Mouse (Mus musculus): ENCODE data around the gene Golgb1. TPM values are rescaled to one million over a fixed set of nuclear protein-coding genes. Genes with fewer than 3 reads are reported as not detected.

Golgb1 gene
- polyA plus RNA-seq, 1 experiment from 2014 or later = 100 TPM

DNA sequence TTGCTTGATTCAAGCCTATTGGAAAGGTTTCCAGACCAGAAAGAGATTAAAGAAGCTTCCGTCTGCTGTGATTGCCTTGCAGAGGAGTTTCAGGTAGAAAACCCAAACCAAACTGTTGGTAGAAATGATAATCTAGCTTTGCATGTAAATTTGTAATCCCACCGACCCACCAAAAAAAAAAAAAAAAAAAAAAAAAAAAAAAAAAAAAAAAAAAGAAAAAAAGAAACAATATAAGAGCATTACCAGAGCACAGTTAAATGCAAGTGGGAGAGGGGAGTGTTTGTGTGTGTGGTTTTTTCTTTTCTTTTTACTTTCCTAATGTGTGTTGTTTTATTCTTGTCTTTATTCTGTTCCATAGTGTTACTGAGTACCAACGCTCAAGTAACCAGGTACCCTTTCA lies 23.7 kb upstream of the Golgb1 start:
- TF ChIP-seq CTCF (IDR thresholded peaks at IDR 0.05; ENCODE audit: low read depth) (no peak), EP300 (optimal IDR thresholded peaks at IDR 0.05) (no peak)
- Histone ChIP-seq H3K9me3 (ENCODE audit: control insufficient read depth, low read length) (no peaks in the 10 kb centered on the region), H3K4me2 (replicated peaks; ENCODE audit: low read depth) (no peak overlapping the region), H3K27me3 (ENCODE audit: control insufficient read depth, insufficient read depth, low read length) (no peaks in the 10 kb centered on the region), H3K4me1 (replicated peaks; ENCODE audit: control insufficient read depth, insufficient read depth) (no peaks in the 10 kb centered on the region), H3K36me3 (ENCODE audit: control insufficient read depth, insufficient read depth, low read length) (peaks cover under 1% of the 10 kb centered on the region; the same call in 1 of the 2 replicates), H3K4me3 (ENCODE audit: low read depth, low read length) (no peak overlapping the region), H3K9ac (ENCODE audit: low read length) (no peak overlapping the region), H3K27ac (replicated peaks) (no peak overlapping the region)
- no peak for ATAC-seq (ENCODE audit: low FRiP score, low TSS enrichment)
- 96% methylated on average over 3 of the region's 3 CpGs for WGBS
- no peak for DNase-seq (ENCODE audit: low spot score)

DNA sequence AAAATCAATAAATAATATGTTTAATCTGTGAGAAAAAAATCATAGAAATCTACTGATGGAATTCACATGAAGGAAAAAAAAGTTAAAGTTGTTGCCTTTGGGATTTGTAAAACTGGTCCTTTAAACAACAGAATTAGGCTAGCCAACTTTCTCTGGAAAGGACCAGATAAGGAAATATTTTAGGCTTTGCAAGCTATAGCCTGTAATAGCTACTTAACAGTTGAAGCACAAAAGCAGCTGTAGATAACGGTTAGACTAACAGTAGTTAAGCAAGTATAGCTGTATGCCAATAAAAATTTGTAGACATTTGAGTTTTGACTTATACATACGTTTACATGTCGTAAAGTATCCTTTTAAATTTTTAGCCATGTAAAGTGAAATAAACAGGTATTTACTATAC lies 11.4 kb upstream of the Golgb1 start:
- TF ChIP-seq EP300 (optimal IDR thresholded peaks at IDR 0.05) (no peak), CTCF (IDR thresholded peaks at IDR 0.05; ENCODE audit: low read depth) (no peak)
- no peaks in the 10 kb centered on the region; the same call in 1 of the 2 replicates for H3K36me3 ChIP-seq (ENCODE audit: control insufficient read depth, insufficient read depth, low read length)
- no peak overlapping the region for H3K4me2 ChIP-seq (replicated peaks; ENCODE audit: low read depth)
- no peak overlapping the region for H3K4me3 ChIP-seq (ENCODE audit: low read depth, low read length)
- ATAC-seq (ENCODE audit: low FRiP score, low TSS enrichment) (no peak), DNase-seq (ENCODE audit: low spot score) (no peak)
- no peaks in the 10 kb centered on the region for H3K27me3 ChIP-seq (ENCODE audit: control insufficient read depth, insufficient read depth, low read length)
- no peaks in the 10 kb centered on the region for H3K4me1 ChIP-seq (replicated peaks; ENCODE audit: control insufficient read depth, insufficient read depth)
- WGBS = 85% methylated on average over 3 of the region's 3 CpGs
- no peaks in the 10 kb centered on the region for H3K9me3 ChIP-seq (ENCODE audit: control insufficient read depth, low read length)
- H3K27ac ChIP-seq (replicated peaks) = no peak overlapping the region
- H3K9ac ChIP-seq (ENCODE audit: low read length) = no peak overlapping the region

DNA sequence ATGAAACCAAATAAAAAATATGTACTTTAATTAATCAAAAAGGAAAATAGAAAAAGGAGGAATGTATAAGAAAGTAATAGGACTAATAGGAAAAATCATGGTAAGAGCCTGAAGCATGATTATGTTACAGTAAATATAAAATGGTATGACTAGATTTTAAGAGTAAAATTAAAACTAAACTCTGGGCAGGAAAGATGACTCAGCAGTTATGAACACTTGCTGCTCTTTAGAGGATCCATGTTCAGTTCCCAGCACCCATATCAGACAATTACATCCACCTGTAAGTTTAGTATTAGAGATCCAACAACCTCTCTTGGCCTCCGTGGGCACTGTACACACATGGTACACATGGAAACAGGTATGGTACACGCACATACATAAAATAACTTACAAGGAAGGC lies 5.5 kb upstream of the Golgb1 start:
- Histone ChIP-seq H3K27ac (replicated peaks) (no peak overlapping the region), H3K27me3 (ENCODE audit: control insufficient read depth, insufficient read depth, low read length) (no peaks in the 10 kb centered on the region), H3K9ac (ENCODE audit: low read length) (no peak overlapping the region), H3K4me3 (ENCODE audit: low read depth, low read length) (no peak overlapping the region), H3K4me1 (replicated peaks; ENCODE audit: control insufficient read depth, insufficient read depth) (no peaks in the 10 kb centered on the region), H3K36me3 (ENCODE audit: control insufficient read depth, insufficient read depth, low read length) (peaks cover 2% of the 10 kb centered on the region; the same call in 1 of the 2 replicates), H3K9me3 (ENCODE audit: control insufficient read depth, low read length) (no peaks in the 10 kb centered on the region), H3K4me2 (replicated peaks; ENCODE audit: low read depth) (no peak overlapping the region)
- DNase-seq (ENCODE audit: low spot score) = no peak
- WGBS = 92% methylated on average over 2 of the region's 2 CpGs
- no peak for TF ChIP-seq EP300 (optimal IDR thresholded peaks at IDR 0.05)
- no peak for TF ChIP-seq CTCF (IDR thresholded peaks at IDR 0.05; ENCODE audit: low read depth)
- no peak for ATAC-seq (ENCODE audit: low FRiP score, low TSS enrichment)

DNA sequence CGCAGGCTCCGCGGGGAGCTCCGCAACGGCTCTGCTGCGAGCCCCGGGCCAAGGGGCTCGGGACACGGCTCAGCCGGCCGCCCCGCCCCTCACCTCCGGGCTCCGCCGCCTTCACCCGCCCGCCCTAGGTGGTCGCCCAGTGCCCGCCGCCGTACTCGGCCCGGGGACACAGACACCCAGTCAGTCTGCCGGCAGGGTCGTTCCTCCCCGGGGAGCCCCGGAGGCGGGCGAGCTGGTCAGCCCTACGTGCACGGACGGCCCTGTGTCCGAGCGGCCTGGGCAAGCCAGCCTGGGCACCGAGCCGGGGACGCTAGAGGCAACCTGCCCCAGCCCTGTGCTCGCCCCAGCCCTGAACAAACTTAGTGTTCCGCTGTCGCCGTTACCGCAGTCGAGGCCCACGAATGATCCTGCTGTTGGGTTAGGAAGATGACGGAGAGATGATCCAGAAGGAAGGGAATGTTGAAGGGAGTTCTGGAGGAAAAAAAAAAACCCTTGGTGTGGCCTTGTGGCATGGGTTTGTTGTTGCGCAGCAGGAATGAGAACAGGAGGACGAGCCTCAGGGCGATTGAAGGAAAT lies 424 bp downstream of the Golgb1 start:
- DNase-seq (ENCODE audit: low spot score) = no peak
- H3K27ac ChIP-seq (replicated peaks) = peak overlapping the region; percentile 90
- no peaks in the 10 kb centered on the region for H3K27me3 ChIP-seq (ENCODE audit: control insufficient read depth, insufficient read depth, low read length)
- H3K4me3 ChIP-seq (ENCODE audit: low read depth, low read length) = peak overlapping the region; percentile 78
- ATAC-seq (ENCODE audit: low FRiP score, low TSS enrichment) = peak; percentile 43
- peak overlapping the region; percentile 62 for H3K4me2 ChIP-seq (replicated peaks; ENCODE audit: low read depth)
- no peak for TF ChIP-seq EP300 (optimal IDR thresholded peaks at IDR 0.05)
- no peak for TF ChIP-seq CTCF (IDR thresholded peaks at IDR 0.05; ENCODE audit: low read depth)
- 0 out of 2 replicates have a peak, but pooled peaks cover 2% of the 10 kb centered on the region for H3K36me3 ChIP-seq (ENCODE audit: control insufficient read depth, insufficient read depth, low read length)
- H3K9ac ChIP-seq (ENCODE audit: low read length) = peak overlapping the region; percentile 90
- under 1% methylated on average over 46 of the region's 48 CpGs for WGBS
- H3K9me3 ChIP-seq (ENCODE audit: control insufficient read depth, low read length) = no peaks in the 10 kb centered on the region
- H3K4me1 ChIP-seq (replicated peaks; ENCODE audit: control insufficient read depth, insufficient read depth) = no peaks in the 10 kb centered on the region

DNA sequence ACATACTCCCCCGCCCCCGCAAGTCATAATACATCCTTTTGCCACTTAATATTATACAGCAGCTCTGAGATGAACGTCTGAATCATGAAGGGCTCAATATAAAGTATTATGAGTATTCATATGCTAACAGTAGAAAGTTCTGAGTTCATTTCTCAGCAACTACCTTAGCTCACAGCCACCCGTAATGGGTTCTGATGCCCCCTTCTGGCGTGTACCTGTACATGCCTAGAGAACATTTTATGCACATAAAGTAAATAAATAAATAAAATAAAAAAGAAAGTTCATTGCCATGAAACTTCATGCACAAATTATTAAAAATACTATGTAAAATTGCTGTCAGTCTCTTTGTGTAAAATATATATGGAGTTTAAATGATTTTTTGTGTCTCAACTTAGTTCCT lies 2.4 kb downstream of the Golgb1 start:
- Histone ChIP-seq H3K9me3 (ENCODE audit: control insufficient read depth, low read length) (no peaks in the 10 kb centered on the region), H3K9ac (ENCODE audit: low read length) (no peak overlapping the region), H3K27me3 (ENCODE audit: control insufficient read depth, insufficient read depth, low read length) (no peaks in the 10 kb centered on the region), H3K4me1 (replicated peaks; ENCODE audit: control insufficient read depth, insufficient read depth) (no peaks in the 10 kb centered on the region), H3K4me3 (ENCODE audit: low read depth, low read length) (no peak overlapping the region), H3K4me2 (replicated peaks; ENCODE audit: low read depth) (no peak overlapping the region), H3K36me3 (ENCODE audit: control insufficient read depth, insufficient read depth, low read length) (no peaks in the 10 kb centered on the region), H3K27ac (replicated peaks) (no peak overlapping the region)
- TF ChIP-seq CTCF (IDR thresholded peaks at IDR 0.05; ENCODE audit: low read depth) (peak; percentile 42), EP300 (optimal IDR thresholded peaks at IDR 0.05) (no peak)
- WGBS = 72% methylated on average over 5 of the region's 5 CpGs
- no peak for DNase-seq (ENCODE audit: low spot score)
- no peak for ATAC-seq (ENCODE audit: low FRiP score, low TSS enrichment)

DNA sequence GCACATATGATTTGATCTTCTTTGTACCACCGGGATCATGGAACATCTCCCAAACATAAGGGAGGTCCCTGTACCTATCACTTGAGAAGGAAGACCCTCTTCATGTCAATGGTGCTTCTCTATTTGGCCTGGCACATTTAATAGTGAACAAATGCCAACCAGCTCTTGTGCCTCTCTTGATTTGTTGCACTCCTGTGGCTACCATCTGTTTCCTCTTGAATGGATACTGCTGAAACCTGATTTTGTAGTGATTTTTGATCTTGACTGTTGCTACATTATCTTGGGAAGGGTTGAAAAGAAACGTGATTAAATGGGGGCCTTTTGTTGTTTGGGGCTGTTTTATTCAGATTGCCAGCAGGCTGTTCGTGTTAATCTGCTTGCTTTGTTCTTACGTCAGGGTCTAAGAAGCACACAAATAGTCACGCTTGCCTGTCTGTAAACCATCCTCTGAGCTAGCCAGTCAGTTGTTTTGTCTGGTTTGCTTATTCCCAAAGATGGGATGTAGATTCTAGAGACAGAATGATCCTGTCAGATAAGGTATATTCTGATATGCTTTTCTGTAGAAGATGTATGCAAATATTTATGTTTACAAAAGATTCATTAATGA lies 7.9 kb downstream of the Golgb1 start:
- 63% methylated on average over 5 of the region's 5 CpGs for WGBS
- peaks cover 3% of the 10 kb centered on the region; the same call in 1 of the 2 replicates for H3K36me3 ChIP-seq (ENCODE audit: control insufficient read depth, insufficient read depth, low read length)
- no peak for TF ChIP-seq EP300 (optimal IDR thresholded peaks at IDR 0.05)
- no peak for TF ChIP-seq CTCF (IDR thresholded peaks at IDR 0.05; ENCODE audit: low read depth)
- no peaks in the 10 kb centered on the region for H3K9me3 ChIP-seq (ENCODE audit: control insufficient read depth, low read length)
- no peaks in the 10 kb centered on the region for H3K4me1 ChIP-seq (replicated peaks; ENCODE audit: control insufficient read depth, insufficient read depth)
- ATAC-seq (ENCODE audit: low FRiP score, low TSS enrichment) (no peak), DNase-seq (ENCODE audit: low spot score) (no peak)
- no peak overlapping the region for H3K4me2 ChIP-seq (replicated peaks; ENCODE audit: low read depth)
- no peaks in the 10 kb centered on the region for H3K27me3 ChIP-seq (ENCODE audit: control insufficient read depth, insufficient read depth, low read length)
- no peak overlapping the region for H3K4me3 ChIP-seq (ENCODE audit: low read depth, low read length)
- no peak overlapping the region for H3K9ac ChIP-seq (ENCODE audit: low read length)
- H3K27ac ChIP-seq (replicated peaks) = no peak overlapping the region
